Mouse (Mus musculus) urinary bladder, adult 2 months (tissue): ENCODE measurements around the gene Fem1b. TPM values are rescaled to one million over a fixed set of nuclear protein-coding genes. Genes with fewer than 3 reads are reported as not detected.

Source experiments
- DNase-seq: peaks from one replicate; pipeline ENCODE4 v3.0.0; 2022; ENCODE audit warnings: low spot score
- polyA plus RNA-seq: library from polyadenylated mRNA; depleted of rRNA; stranded (reverse); fragments of >200 nt; gene quantifications from 2 replicates; pipeline ENCODE4 v1.2.3, GENCODE M21; 2012; rRNA removed

Fem1b gene
- polyA plus RNA-seq, 1 experiment: 12.6 TPM

DNA sequence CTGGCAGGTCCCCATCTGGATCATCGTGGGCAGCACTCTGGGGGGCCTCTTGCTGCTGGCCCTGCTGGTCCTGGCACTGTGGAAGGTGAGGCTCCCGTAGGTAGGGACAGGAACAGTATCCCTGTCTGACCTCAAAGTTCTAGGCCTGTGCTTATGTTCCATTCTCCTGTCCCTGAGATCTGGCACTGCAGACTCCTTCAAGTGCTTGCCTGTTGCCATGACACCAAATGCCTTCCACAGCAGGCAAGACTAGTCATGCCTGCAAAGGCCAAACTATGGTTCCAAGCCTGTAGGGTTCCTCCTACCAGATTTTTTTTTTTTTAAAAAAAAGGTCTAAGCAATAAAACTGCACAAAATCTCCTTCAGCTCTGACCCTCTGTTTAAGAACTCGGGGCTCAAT lies 29.8 kb downstream of the Fem1b start:
- DNase-seq: no peak

DNA sequence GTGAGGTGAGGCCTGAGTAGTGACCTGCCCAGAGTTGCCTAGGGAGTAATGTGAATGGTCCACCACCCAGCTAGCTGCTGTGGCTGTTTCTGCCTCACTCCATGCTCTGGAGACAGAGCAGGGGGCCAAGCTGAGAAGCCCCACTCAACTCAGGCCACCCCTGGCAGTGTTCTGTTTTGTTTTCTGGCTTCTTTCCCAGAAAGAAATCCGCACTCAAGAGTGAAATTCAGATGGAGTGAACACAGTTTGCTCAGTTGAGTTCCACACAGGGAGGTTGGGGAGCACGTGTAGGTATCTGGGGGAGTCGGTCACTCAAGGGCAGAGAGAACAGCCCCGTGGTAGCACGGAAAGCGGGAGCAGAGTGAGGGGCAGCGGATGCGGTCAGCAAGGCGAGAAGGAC lies 33.0 kb downstream of the Fem1b start:
- DNase-seq: no peak

- no peak for DNase-seq
Observed at GRCm38 (mm10) chr9:62777461-62777860, 34.3 kb downstream of the Fem1b start.

DNA sequence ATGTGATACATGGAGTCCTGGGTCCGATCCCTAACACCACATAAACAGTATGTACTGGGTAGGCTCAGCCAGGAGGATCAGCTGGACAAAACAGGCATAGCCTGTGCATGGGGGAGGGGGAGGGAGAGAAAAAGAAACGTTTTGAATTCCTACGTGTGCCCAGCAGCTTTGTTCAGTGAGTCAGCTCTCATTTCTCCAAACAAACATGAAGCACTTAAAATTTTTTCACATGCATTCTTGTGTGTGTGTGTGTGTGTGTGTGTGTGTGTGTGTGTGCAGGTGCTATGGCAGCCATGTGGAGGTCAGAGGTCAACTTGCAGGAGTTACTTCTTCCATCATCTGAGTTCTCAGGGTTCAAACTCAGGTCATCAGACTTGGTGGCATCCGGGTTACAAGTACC lies 36.3 kb downstream of the Fem1b start:
- DNase-seq: no peak

DNA sequence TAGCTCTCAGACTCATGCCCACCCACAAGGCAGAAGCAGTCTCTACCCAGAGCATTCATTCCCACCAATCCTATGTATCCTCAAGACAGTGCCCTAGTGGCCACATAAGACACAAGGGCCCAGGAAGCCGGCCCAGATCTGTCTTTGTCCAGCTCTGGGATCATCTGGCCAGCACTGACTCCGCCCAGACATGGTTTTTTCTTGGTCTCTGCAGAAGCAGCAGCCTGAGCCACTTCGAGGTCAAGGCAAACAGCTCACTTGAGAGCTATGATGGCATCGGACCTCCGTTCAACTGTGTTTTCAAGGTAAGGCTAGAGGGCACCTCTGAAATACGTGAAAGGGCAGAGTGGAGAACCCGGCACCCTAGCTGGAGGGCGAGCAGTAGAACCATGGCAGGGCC lies 39.0 kb downstream of the Fem1b start:
- DNase-seq: no peak

- no peak for DNase-seq
Observed at GRCm38 (mm10) chr9:62768361-62768760, 43.4 kb downstream of the Fem1b start.

GRCm38 (mm10) chr9:62767464-62767863 lies 44.3 kb downstream of the Fem1b start:
- no peak for DNase-seq

DNA sequence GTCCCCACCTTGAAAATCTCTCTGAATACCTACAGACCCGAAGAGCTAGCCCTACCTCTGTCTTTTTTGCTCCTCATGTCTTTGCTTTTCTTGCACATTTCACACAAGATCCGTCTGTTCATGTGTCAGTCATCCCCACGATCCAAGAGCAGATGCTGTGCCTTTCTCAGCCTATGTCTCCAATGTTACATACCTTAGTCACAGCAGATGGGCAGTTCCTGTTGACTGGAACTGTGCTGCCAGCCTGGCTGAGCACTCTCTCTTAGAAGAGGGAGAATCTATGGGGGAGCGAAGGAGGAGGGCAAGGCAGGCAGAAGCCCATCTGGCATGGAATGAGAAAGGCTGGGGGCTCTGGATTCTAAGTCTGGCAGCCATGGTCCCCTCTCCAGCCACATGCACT lies 46.4 kb downstream of the Fem1b start:
- no peak for DNase-seq

GRCm38 (mm10) chr9:62763478-62763877 lies 48.3 kb downstream of the Fem1b start:
- no peak for DNase-seq

- no peak for DNase-seq
Observed at GRCm38 (mm10) chr9:62759601-62760000, 52.1 kb downstream of the Fem1b start.

DNA sequence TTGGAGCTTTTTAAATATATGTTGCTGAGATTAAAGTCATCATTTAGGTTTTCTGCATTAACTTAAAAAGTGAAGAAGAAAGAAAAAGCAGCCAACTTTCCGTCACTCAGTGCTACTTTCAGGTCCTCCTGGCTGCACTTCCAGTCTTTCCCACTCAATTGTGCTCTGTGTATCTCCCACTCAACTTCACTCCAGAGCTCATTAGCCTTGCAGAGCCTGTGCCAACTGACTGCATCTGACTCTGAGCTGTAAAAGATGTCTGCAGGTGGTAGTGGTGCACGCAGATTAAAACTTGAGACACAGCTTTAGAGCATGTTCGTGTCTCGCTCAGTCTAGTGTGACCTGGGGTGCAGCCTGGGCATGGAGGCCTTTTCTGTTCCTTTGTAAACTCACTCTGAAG lies 53.4 kb downstream of the Fem1b start:
- no peak for DNase-seq

- no peak for DNase-seq
Observed at GRCm38 (mm10) chr9:62750381-62750780, 61.4 kb downstream of the Fem1b start.

DNA sequence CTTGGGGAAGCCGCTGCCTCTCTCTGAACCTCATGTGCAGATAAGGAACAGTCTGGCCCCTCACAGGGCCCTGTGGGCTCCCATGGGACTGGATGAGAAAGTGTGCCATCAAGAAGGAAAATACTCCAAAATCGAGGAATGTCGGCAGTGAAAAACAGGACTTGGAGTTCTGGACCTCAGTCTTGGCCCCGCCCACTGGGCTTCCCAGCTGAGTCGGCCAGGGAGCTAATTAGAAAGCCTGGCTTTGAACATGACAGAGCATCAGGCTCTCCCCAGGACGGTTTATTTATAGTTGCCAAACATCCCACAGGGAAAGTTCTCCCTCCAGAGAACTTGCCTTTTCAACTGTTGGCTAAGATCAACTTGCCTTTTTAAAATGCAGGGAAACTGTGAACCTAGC lies 62.1 kb downstream of the Fem1b start:
- no peak for DNase-seq

- no peak for DNase-seq
Observed at GRCm38 (mm10) chr9:62746646-62747045, 65.1 kb downstream of the Fem1b start.

DNA sequence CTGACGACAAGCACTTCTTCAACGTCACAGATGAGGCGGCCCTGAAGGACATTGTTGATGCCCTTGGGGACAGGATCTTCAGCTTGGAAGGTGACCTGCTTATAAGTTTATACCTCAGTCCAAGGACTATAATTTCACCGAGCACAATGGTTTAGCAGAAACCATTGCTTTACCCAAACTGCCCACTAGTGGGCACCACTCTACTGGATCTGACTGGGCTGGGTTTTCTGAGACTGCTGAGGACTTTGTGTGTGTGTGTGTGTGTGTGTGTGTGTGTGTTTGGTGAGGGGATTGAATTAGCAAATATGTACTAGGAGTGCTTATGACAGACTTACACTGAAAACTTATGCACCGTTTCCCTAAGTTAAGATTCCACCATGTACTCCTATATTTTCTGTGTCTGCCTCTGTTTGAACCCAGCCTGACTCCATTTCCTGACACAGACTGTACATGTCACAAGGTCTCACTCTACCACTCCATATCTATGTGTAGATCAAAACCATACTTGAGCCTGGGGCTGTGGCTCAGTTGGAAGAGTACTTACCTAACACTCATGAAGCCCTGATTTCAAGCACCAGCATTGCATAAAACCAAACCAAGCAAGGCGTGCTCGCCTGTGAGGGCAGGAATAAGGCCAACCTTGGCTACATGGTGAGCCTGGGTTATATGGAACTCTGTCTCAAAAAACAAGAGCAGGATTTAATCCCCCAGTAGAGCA lies 67.0 kb downstream of the Fem1b start:
- DNase-seq: no peak

Other genes with a start within 250 kb of the Fem1b start
- 13.9 and 17.4 TPM in 2 replicates for gene Itga11, start 134.1 kb downstream of the Fem1b start, polyA plus RNA-seq
- gene Cln6, start 26.9 kb upstream of the Fem1b start, polyA plus RNA-seq: 26.5 and 33.1 TPM in 2 replicates
- gene Calml4, start 46.1 kb upstream of the Fem1b start, polyA plus RNA-seq: 25.5 and 28.4 TPM in 2 replicates
- 22.4 and 23.5 TPM in 2 replicates for gene Pias1, start 176.0 kb upstream of the Fem1b start, polyA plus RNA-seq